Mouse (Mus musculus): ENCODE data around the gene Elovl6. TPM values are rescaled to one million over a fixed set of nuclear protein-coding genes. Genes with fewer than 3 reads are reported as not detected.

The Elovl6 gene
- polyA plus RNA-seq, 1 experiment from 2014 or later: 24.0 TPM

- no peak for ATAC-seq
- no peak for DNase-seq (ENCODE audit: low read depth, low spot score)
- no peak for TF ChIP-seq CTCF (IDR thresholded peaks at IDR 0.05)
- in situ Hi-C loops (cut with MboI; ENCODE audit: low pct_unique_long_range_greater_than_20kb): no loop called here
- no peaks in the 10 kb centered on the region for H3K27me3 ChIP-seq
- ChIA-PET CTCF (interaction anchor here (1.1 kb wide), 1 partner anchor 11 kb away, joined by 4 read pairs; no protein-coding TSS in a partner anchor), POLR2A (no interaction called here)
Observed at GRCm38 (mm10) chr3:129541456-129541855, 9.3 kb downstream of the Elovl6 start.

- ChIA-PET CTCF (no interaction called here), POLR2A (no interaction called here)
- TF ChIP-seq CTCF (IDR thresholded peaks at IDR 0.05): no peak
- DNase-seq (ENCODE audit: low read depth, low spot score) (no peak), ATAC-seq (no peak)
- no peaks in the 10 kb centered on the region for H3K27me3 ChIP-seq
- in situ Hi-C loops (cut with MboI; ENCODE audit: low pct_unique_long_range_greater_than_20kb): no loop called here
Observed at GRCm38 (mm10) chr3:129543376-129543775, 11.2 kb downstream of the Elovl6 start.

GRCm38 (mm10) chr3:129544217-129544616, 12.1 kb downstream of the Elovl6 start:
- ATAC-seq: no peak
- in situ Hi-C loops (cut with MboI; ENCODE audit: low pct_unique_long_range_greater_than_20kb): no loop called here
- TF ChIP-seq CTCF (IDR thresholded peaks at IDR 0.05): no peak
- no peak for DNase-seq (ENCODE audit: low read depth, low spot score)
- CTCF ChIA-PET: no interaction called here
- no peaks in the 10 kb centered on the region for H3K27me3 ChIP-seq
- POLR2A ChIA-PET: no interaction called here

- no peak for TF ChIP-seq CTCF (IDR thresholded peaks at IDR 0.05)
- no peaks in the 10 kb centered on the region for H3K27me3 ChIP-seq
- in situ Hi-C loops (cut with MboI; ENCODE audit: low pct_unique_long_range_greater_than_20kb): no loop called here
- DNase-seq (ENCODE audit: low read depth, low spot score): no peak
- POLR2A ChIA-PET: no interaction called here
- CTCF ChIA-PET: interaction anchor here (0.8 kb wide), 1 partner anchor 46 kb away, joined by 3 read pairs; no protein-coding TSS in a partner anchor
- ATAC-seq: no peak
Observed at GRCm38 (mm10) chr3:129545228-129545627, 13.1 kb downstream of the Elovl6 start.

- no peak for ATAC-seq
- in situ Hi-C loops (cut with MboI; ENCODE audit: low pct_unique_long_range_greater_than_20kb): no loop called here
- TF ChIP-seq CTCF (IDR thresholded peaks at IDR 0.05): no peak
- H3K27me3 ChIP-seq: no peaks in the 10 kb centered on the region
- CTCF ChIA-PET: interaction anchor here (0.8 to 1.2 kb wide), 3 partner anchors 9 to 46 kb away, joined by 3 read pairs; no protein-coding TSS in a partner anchor
- POLR2A ChIA-PET: no interaction called here
- DNase-seq (ENCODE audit: low read depth, low spot score): no peak
Observed at GRCm38 (mm10) chr3:129545801-129546200, 13.6 kb downstream of the Elovl6 start.

GRCm38 (mm10) chr3:129547837-129548435, 15.8 kb downstream of the Elovl6 start:
- in situ Hi-C loops (cut with MboI; ENCODE audit: low pct_unique_long_range_greater_than_20kb): no loop called here
- POLR2A ChIA-PET: interaction anchor here (1.2 kb wide), 1 partner anchor 63 kb away, joined by 4 read pairs; no protein-coding TSS in a partner anchor
- no peaks in the 10 kb centered on the region for H3K27me3 ChIP-seq
- no peak for ATAC-seq
- DNase-seq (ENCODE audit: low read depth, low spot score): no peak
- TF ChIP-seq CTCF (IDR thresholded peaks at IDR 0.05): no peak
- CTCF ChIA-PET: interaction anchor here (0.9 to 2.7 kb wide), 5 partner anchors 10 to 74 kb away, joined by 3 to 20 read pairs (median 4); no protein-coding TSS in a partner anchor

GRCm38 (mm10) chr3:129548760-129549159, 16.6 kb downstream of the Elovl6 start:
- CTCF ChIA-PET: interaction anchor here (1.4 to 2.7 kb wide), 2 partner anchors 10 to 14 kb away, joined by 4 to 20 read pairs; no protein-coding TSS in a partner anchor
- POLR2A ChIA-PET: interaction anchor here (1.7 kb wide), 1 partner anchor 9 kb away, joined by 5 read pairs; no protein-coding TSS in a partner anchor

GRCm38 (mm10) chr3:129549546-129549945, 17.4 kb downstream of the Elovl6 start:
- ChIA-PET CTCF (no interaction called here), POLR2A (interaction anchor here (1.7 kb wide), 1 partner anchor 9 kb away, joined by 5 read pairs; no protein-coding TSS in a partner anchor)
- TF ChIP-seq CTCF (IDR thresholded peaks at IDR 0.05): no peak
- in situ Hi-C loops (cut with MboI; ENCODE audit: low pct_unique_long_range_greater_than_20kb): no loop called here
- DNase-seq (ENCODE audit: low read depth, low spot score) (no peak), ATAC-seq (no peak)
- no peaks in the 10 kb centered on the region for H3K27me3 ChIP-seq

More at GRCm38 (mm10) chr3:129548760-129549159, 16.6 kb downstream of the Elovl6 start:
- no peak for ATAC-seq
- DNase-seq (ENCODE audit: low read depth, low spot score): no peak
- TF ChIP-seq CTCF (IDR thresholded peaks at IDR 0.05): no peak
- H3K27me3 ChIP-seq: no peaks in the 10 kb centered on the region
- in situ Hi-C loops (cut with MboI; ENCODE audit: low pct_unique_long_range_greater_than_20kb): no loop called here

- H3K27me3 ChIP-seq: no peaks in the 10 kb centered on the region
- in situ Hi-C loops (cut with MboI; ENCODE audit: low pct_unique_long_range_greater_than_20kb): no loop called here
- ATAC-seq (no peak), DNase-seq (ENCODE audit: low read depth, low spot score) (no peak)
- ChIA-PET CTCF (interaction anchor here (1.4 kb wide), 1 partner anchor 15 kb away, joined by 3 read pairs; no protein-coding TSS in a partner anchor), POLR2A (interaction anchor here (0.7 kb wide), 1 partner anchor 244 kb away, joined by 3 read pairs; no protein-coding TSS in a partner anchor)
- TF ChIP-seq CTCF (IDR thresholded peaks at IDR 0.05): no peak
Observed at GRCm38 (mm10) chr3:129551581-129552290, 19.6 kb downstream of the Elovl6 start.

GRCm38 (mm10) chr3:129552370-129552769, 20.2 kb downstream of the Elovl6 start:
- ChIA-PET CTCF (interaction anchor here (1.1 kb wide), 1 partner anchor 12 kb away, joined by 4 read pairs; no protein-coding TSS in a partner anchor), POLR2A (no interaction called here)
- ATAC-seq (no peak), DNase-seq (ENCODE audit: low read depth, low spot score) (no peak)
- no peaks in the 10 kb centered on the region for H3K27me3 ChIP-seq
- TF ChIP-seq CTCF (IDR thresholded peaks at IDR 0.05): no peak
- in situ Hi-C loops (cut with MboI; ENCODE audit: low pct_unique_long_range_greater_than_20kb): no loop called here

GRCm38 (mm10) chr3:129553173-129553572, 21.0 kb downstream of the Elovl6 start:
- TF ChIP-seq CTCF (IDR thresholded peaks at IDR 0.05): no peak
- POLR2A ChIA-PET: no interaction called here
- no peaks in the 10 kb centered on the region for H3K27me3 ChIP-seq
- ATAC-seq: no peak
- in situ Hi-C loops (cut with MboI; ENCODE audit: low pct_unique_long_range_greater_than_20kb): no loop called here
- DNase-seq (ENCODE audit: low read depth, low spot score): no peak
- CTCF ChIA-PET: interaction anchor here (1.1 kb wide), 2 partner anchors 12 to 134 kb away, joined by 3 to 4 read pairs; no protein-coding TSS in a partner anchor

All from Patski (cell line).